Mouse (Mus musculus) lung, embryonic 14.5 days (tissue): ENCODE data around the gene Selplg. TPM values are rescaled to one million over a fixed set of nuclear protein-coding genes. Genes with fewer than 3 reads are reported as not detected.
A peak's percentile ranks its signal among the peaks of the same experiment; 100 is the strongest.

Experiments
- ATAC-seq: fragments of 200-750 bp; cut with Nextera tagmentation; 2 replicates; pipeline ENCODE4 v1.8.0; 2017; ENCODE audit warnings: mild to moderate bottlenecking, moderate TSS enrichment, moderate library complexity; ENCODE audit not compliant: insufficient read depth
- DNase-seq: peaks from one replicate; pipeline ENCODE4 v3.0.0-alpha.2; 2015
- H3K27ac ChIP-seq: fragments of 300-500 bp; sonication (generic); 2 replicates; pipeline ENCODE4 v1.5.1; 2014; ENCODE audit warnings: low read depth, mild to moderate bottlenecking, moderate library complexity
- H3K27me3 ChIP-seq: fragments of 300-500 bp; sonication (generic); 2 replicates; pipeline ENCODE4 v1.6.1; 2014; ENCODE audit warnings: low read length, control low read depth; ENCODE audit not compliant: insufficient read depth
- H3K36me3 ChIP-seq: fragments of 300-500 bp; sonication (generic); 2 replicates; pipeline ENCODE4 v1.6.1; 2014; ENCODE audit warnings: control low read depth; ENCODE audit not compliant: insufficient read depth
- H3K4me1 ChIP-seq: fragments of 300-500 bp; sonication (generic); 2 replicates; pipeline ENCODE4 v1.6.1; 2014; ENCODE audit warnings: antibody characterized with exemption, control low read depth; ENCODE audit not compliant: insufficient read depth
- H3K4me2 ChIP-seq: fragments of 300-500 bp; sonication (generic); 2 replicates; pipeline ENCODE4 v1.6.1; 2014; ENCODE audit warnings: mild to moderate bottlenecking
- H3K4me3 ChIP-seq: fragments of 300-500 bp; sonication (generic); 2 replicates; pipeline ENCODE4 v1.5.1; 2014; ENCODE audit warnings: low read depth, low read length
- H3K9ac ChIP-seq: fragments of 300-500 bp; sonication (generic); 2 replicates; pipeline ENCODE4 v1.6.1; 2014
- H3K9me3 ChIP-seq: fragments of 300-500 bp; sonication (generic); 2 replicates; pipeline ENCODE4 v1.6.1; 2016; ENCODE audit warnings: low read depth, low read length, control low read depth
- CTCF ChIP-seq: IDR thresholded peaks from 2 replicates; pipeline ENCODE4 v1.5.1; 2016; ENCODE audit warnings: antibody characterized with exemption, low read depth
- WGBS: fragments of 180-500 bp; shearing (Covaris S2); extraction: QIAGEN DNeasy Blood & Tissue Kit; methylation state at CpG from one replicate; pipeline ENCODE4 v1.1.7; 2014; 5-methylcytosine and 5-hydroxymethylcytosine counted together
- polyA plus RNA-seq: library from polyadenylated mRNA; unstranded; fragments of >200 nt; fragmentation: Nextera tagmentation; extraction: Ambion mirVana; gene quantifications from 2 replicates; pipeline ENCODE4 v1.2.1, GENCODE M21; 2014

Gene Selplg
- polyA plus RNA-seq, 1 experiment from 2014 or later = 3.4 TPM

DNA sequence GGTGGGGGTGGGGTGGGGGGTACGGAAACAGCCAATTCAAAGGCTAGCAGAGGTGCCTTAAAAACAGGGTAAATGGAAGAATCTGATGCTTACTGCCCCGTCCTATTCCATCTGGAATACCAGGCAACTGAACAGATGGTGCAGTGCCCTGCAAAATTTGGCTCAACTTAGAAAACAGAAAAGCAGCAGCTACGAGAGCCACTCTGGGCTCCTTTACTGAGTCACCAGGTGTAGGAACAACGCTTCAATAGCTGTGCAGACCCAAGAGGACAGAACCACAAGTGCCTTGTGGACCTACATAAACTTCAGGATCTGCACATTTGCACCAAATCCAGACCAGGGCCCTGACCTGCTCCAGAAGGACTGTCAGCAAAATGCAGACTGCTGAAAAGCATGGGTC lies 30.0 kb upstream of the Selplg start:
- H3K4me1 ChIP-seq = peaks cover 7% of the 10 kb centered on the region
- 86% methylated on average over 4 of the region's 4 CpGs for WGBS

DNA sequence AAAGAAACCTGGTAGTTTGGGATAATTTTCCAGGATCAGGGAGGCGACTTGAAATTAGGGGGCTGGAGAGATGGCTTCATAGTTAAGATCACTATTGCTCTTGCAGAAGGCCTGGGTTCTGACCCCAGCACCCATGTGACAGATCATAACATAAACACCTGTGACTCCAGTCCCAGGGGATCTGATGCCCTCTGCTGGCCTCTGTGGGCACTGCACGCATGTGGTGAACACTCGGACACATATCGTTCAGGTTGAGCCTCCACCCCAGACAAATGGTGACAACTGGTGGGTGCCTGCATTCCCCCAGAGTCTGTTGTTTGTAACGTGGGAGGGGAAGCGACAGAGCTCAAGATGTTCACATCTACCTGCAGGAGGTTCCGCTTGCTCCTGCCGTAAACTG lies 28.9 kb upstream of the Selplg start:
- WGBS = 91% methylated on average over 8 of the region's 8 CpGs
- TF ChIP-seq CTCF = peak; percentile 55
- Histone ChIP-seq H3K4me3 (no peak overlapping the region), H3K4me1 (peaks cover 7% of the 10 kb centered on the region), H3K27me3 (no peaks in the 10 kb centered on the region), H3K36me3 (peaks cover 27% of the 10 kb centered on the region), H3K9ac (no peak overlapping the region), H3K9me3 (no peaks in the 10 kb centered on the region), H3K4me2 (no peak overlapping the region), H3K27ac (no peak overlapping the region)
- DNase-seq (no peak), ATAC-seq (no peak)

More for the DNA sequence above, 30.0 kb upstream of the Selplg start:
- Histone ChIP-seq H3K4me3 (no peak overlapping the region), H3K9ac (no peak overlapping the region), H3K9me3 (no peaks in the 10 kb centered on the region), H3K36me3 (peaks cover 27% of the 10 kb centered on the region), H3K4me2 (no peak overlapping the region), H3K27me3 (no peaks in the 10 kb centered on the region), H3K27ac (no peak overlapping the region)
- ATAC-seq (no peak), DNase-seq (no peak)
- no peak for TF ChIP-seq CTCF

DNA sequence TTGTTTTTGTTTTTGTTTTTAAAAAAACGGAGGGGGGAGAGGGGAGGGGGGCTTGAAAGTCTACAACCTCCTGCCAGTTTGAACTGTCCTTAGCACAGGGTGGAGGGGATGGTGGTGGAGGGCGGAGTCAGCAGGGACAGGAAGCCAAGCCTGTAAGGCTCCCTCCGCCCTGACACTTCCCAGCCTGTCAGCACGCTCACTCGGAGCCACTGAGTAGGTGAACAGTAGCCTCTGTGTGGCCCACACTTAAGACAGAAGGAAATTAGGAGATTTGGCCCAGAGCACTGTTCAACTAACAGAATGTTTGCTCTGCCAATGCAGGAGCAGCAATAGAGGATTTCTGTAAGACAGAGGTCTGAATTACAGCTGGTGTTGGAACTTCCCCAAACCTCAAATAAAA lies 26.5 kb upstream of the Selplg start:
- H3K27ac ChIP-seq = peak overlapping the region; percentile 48
- H3K4me2 ChIP-seq = no peak overlapping the region
- H3K36me3 ChIP-seq = peaks cover 25% of the 10 kb centered on the region
- TF ChIP-seq CTCF = no peak
- H3K4me1 ChIP-seq = peaks cover 7% of the 10 kb centered on the region
- H3K9ac ChIP-seq = peak overlapping the region; percentile 23
- DNase-seq = peak; percentile 58
- H3K9me3 ChIP-seq = no peaks in the 10 kb centered on the region
- 28% methylated on average over 5 of the region's 5 CpGs for WGBS
- ATAC-seq = peak; percentile 72; the same call in 1 of the 2 replicates
- H3K4me3 ChIP-seq = no peak overlapping the region
- no peaks in the 10 kb centered on the region for H3K27me3 ChIP-seq

- no peak for TF ChIP-seq CTCF
- Histone ChIP-seq H3K27ac (no peak overlapping the region), H3K4me2 (no peak overlapping the region), H3K36me3 (peaks cover 23% of the 10 kb centered on the region; the same call in 1 of the 2 replicates), H3K9me3 (no peaks in the 10 kb centered on the region), H3K27me3 (no peaks in the 10 kb centered on the region), H3K4me1 (peaks cover 7% of the 10 kb centered on the region), H3K9ac (no peak overlapping the region), H3K4me3 (no peak overlapping the region)
- 71% methylated on average over 10 of the region's 10 CpGs for WGBS
- ATAC-seq = no peak
- no peak for DNase-seq
Measured at GRCm38 (mm10) chr5:113858550-113858949, 26.1 kb upstream of the Selplg start.

- Histone ChIP-seq H3K4me2 (no peak overlapping the region), H3K4me1 (peaks cover 7% of the 10 kb centered on the region), H3K4me3 (no peak overlapping the region), H3K9ac (no peak overlapping the region), H3K27ac (no peak overlapping the region), H3K36me3 (peaks cover 17% of the 10 kb centered on the region; the same call in 1 of the 2 replicates), H3K27me3 (no peaks in the 10 kb centered on the region), H3K9me3 (no peaks in the 10 kb centered on the region)
- 53% methylated on average over 8 of the region's 8 CpGs for WGBS
- no peak for DNase-seq
- no peak for ATAC-seq
- TF ChIP-seq CTCF = no peak
Measured at GRCm38 (mm10) chr5:113857631-113858030, 25.2 kb upstream of the Selplg start.

DNA sequence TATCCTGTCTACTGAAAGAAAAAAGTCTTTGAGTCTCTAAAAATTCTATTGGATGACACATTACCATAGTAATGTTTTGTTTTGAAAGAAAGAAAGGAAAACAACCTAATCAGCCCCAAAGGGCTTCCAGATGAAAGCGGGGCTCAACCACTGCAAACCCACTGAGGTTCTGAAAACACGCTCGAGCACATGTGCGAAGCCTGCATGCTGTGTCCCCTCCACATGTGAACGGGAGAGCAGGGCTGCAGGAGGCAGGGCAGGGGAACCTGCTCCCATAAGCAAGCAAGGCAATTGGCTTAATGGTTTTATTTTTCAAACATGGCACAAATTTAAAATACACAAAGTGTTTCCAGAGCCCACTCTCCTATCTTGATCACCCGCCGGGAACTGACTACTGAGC lies 24.2 kb upstream of the Selplg start:
- no peaks in the 10 kb centered on the region for H3K9me3 ChIP-seq
- DNase-seq (no peak), ATAC-seq (no peak)
- 68% methylated on average over 7 of the region's 7 CpGs for WGBS
- H3K36me3 ChIP-seq = peaks cover 13% of the 10 kb centered on the region
- H3K9ac ChIP-seq = no peak overlapping the region
- TF ChIP-seq CTCF = no peak
- no peak overlapping the region for H3K27ac ChIP-seq
- H3K27me3 ChIP-seq = no peaks in the 10 kb centered on the region
- peaks cover 7% of the 10 kb centered on the region for H3K4me1 ChIP-seq
- no peak overlapping the region for H3K4me2 ChIP-seq
- H3K4me3 ChIP-seq = no peak overlapping the region

DNA sequence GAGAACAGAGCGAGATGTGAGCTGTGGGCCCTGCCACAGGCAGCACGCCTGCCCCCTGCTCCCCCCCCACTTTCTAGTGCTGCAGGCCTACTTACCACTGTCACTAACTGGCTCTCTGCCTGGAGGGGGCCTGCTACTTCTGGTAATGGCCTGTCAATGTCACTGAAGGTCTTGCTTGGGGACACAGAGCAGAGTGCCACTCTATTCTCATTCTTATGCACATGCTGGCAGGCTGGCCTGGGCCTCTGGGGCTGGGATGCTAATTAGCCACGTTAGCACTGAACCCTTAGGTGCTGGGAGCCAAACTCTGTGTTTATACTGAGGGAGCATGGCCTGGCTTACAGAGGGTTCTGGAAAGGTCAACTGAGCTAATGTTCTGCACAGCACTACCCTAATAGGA lies 23.3 kb upstream of the Selplg start:
- Histone ChIP-seq H3K27me3 (no peaks in the 10 kb centered on the region), H3K4me2 (no peak overlapping the region), H3K27ac (peak overlapping the region; percentile 43; the same call in 1 of the 2 replicates), H3K4me1 (peaks cover 7% of the 10 kb centered on the region), H3K4me3 (no peak overlapping the region), H3K9ac (no peak overlapping the region; the same call in 1 of the 2 replicates), H3K36me3 (peaks cover 15% of the 10 kb centered on the region), H3K9me3 (no peaks in the 10 kb centered on the region)
- ATAC-seq (0 out of 2 replicates have a peak, but pooled peaks have one; percentile 32), DNase-seq (peak; percentile 61)
- 53% methylated on average over 3 of the region's 3 CpGs for WGBS
- no peak for TF ChIP-seq CTCF

DNA sequence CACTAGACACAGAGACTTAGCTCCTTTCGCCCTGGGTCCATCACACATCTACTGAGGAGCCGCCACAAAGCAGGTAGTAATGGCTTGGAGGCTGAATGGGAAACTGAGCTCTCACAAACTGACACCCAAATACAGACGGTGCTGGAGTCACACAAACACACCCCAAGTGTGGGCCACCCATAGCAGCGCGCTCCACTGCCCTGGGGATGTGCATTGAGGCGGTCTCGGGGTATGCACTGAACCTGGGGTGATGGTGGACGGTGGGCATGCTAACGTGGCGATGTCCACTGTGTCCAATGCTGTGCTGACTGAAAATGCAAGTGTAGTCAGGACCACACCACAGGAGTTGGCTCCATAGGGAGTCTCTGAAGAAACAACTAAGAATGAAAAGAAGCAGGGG lies 22.7 kb upstream of the Selplg start:
- Histone ChIP-seq H3K9ac (no peak overlapping the region), H3K9me3 (no peaks in the 10 kb centered on the region), H3K4me3 (no peak overlapping the region), H3K27me3 (no peaks in the 10 kb centered on the region), H3K27ac (no peak overlapping the region), H3K4me1 (peaks cover 7% of the 10 kb centered on the region), H3K36me3 (peaks cover 21% of the 10 kb centered on the region), H3K4me2 (no peak overlapping the region)
- no peak for ATAC-seq
- no peak for TF ChIP-seq CTCF
- 94% methylated on average over 10 of the region's 10 CpGs for WGBS
- DNase-seq = no peak
